Mouse (Mus musculus): Measurements from ENCODE around the gene Krtap11-1. TPM values are rescaled to one million over a fixed set of nuclear protein-coding genes. Genes with fewer than 3 reads are reported as not detected.

Gene Krtap11-1
- total RNA-seq (2015), result not detected in 2 replicates
- not detected in 2 replicates for total RNA-seq (2017)

GRCm38 (mm10) chr16:89571083-89571482 is at the start of gene Krtap11-1:
Gene Krtap11-1 (minus strand): TSS chr16:89571183.
- ATAC-seq (ENCODE audit: poor library complexity, severe bottlenecking), result no peak

- ATAC-seq (ENCODE audit: poor library complexity, severe bottlenecking), result no peak
Observed at GRCm38 (mm10) chr16:89618190-89618589, 47.2 kb upstream of the Krtap11-1 start.

GRCm38 (mm10) chr16:89617251-89617650 is 46.3 kb upstream of the Krtap11-1 start:
- ATAC-seq (ENCODE audit: poor library complexity, severe bottlenecking), result no peak

GRCm38 (mm10) chr16:89613726-89614125 is 42.7 kb upstream of the Krtap11-1 start:
- ATAC-seq (ENCODE audit: poor library complexity, severe bottlenecking), result no peak

GRCm38 (mm10) chr16:89608791-89609185 is 37.8 kb upstream of the Krtap11-1 start:
- no peak for ATAC-seq (ENCODE audit: poor library complexity, severe bottlenecking)

- ATAC-seq (ENCODE audit: poor library complexity, severe bottlenecking), result no peak
Observed at GRCm38 (mm10) chr16:89608161-89608790, 37.3 kb upstream of the Krtap11-1 start.

GRCm38 (mm10) chr16:89606951-89607350 is 36.0 kb upstream of the Krtap11-1 start:
- ATAC-seq (ENCODE audit: poor library complexity, severe bottlenecking), result no peak

- ATAC-seq (ENCODE audit: poor library complexity, severe bottlenecking), result no peak
Observed at GRCm38 (mm10) chr16:89587209-89587608, 16.2 kb upstream of the Krtap11-1 start.

GRCm38 (mm10) chr16:89585604-89586508 is 14.9 kb upstream of the Krtap11-1 start:
- ATAC-seq (ENCODE audit: poor library complexity, severe bottlenecking), result no peak

GRCm38 (mm10) chr16:89581658-89582057 is 10.7 kb upstream of the Krtap11-1 start:
- no peak for ATAC-seq (ENCODE audit: poor library complexity, severe bottlenecking)

GRCm38 (mm10) chr16:89570516-89570915 is 467 bp downstream of the Krtap11-1 start:
- no peak for ATAC-seq (ENCODE audit: poor library complexity, severe bottlenecking)

- ATAC-seq (ENCODE audit: poor library complexity, severe bottlenecking), result no peak
Observed at GRCm38 (mm10) chr16:89569136-89569535, 1.8 kb downstream of the Krtap11-1 start.

- no peak for ATAC-seq (ENCODE audit: poor library complexity, severe bottlenecking)
Observed at GRCm38 (mm10) chr16:89568141-89568540, 2.8 kb downstream of the Krtap11-1 start.

- no peak for ATAC-seq (ENCODE audit: poor library complexity, severe bottlenecking)
Observed at GRCm38 (mm10) chr16:89550298-89550697, 20.7 kb downstream of the Krtap11-1 start.

- ATAC-seq (ENCODE audit: poor library complexity, severe bottlenecking), result no peak
Observed at GRCm38 (mm10) chr16:89538031-89538484, 32.9 kb downstream of the Krtap11-1 start.

GRCm38 (mm10) chr16:89537349-89537748 is 33.6 kb downstream of the Krtap11-1 start:
- no peak for ATAC-seq (ENCODE audit: poor library complexity, severe bottlenecking)

GRCm38 (mm10) chr16:89530547-89530946 is 40.4 kb downstream of the Krtap11-1 start:
- ATAC-seq (ENCODE audit: poor library complexity, severe bottlenecking), result no peak

- no peak for ATAC-seq (ENCODE audit: poor library complexity, severe bottlenecking)
Observed at GRCm38 (mm10) chr16:89529846-89530245, 41.1 kb downstream of the Krtap11-1 start.

GRCm38 (mm10) chr16:89528380-89528779 is 42.6 kb downstream of the Krtap11-1 start:
- no peak for ATAC-seq (ENCODE audit: poor library complexity, severe bottlenecking)

- ATAC-seq (ENCODE audit: poor library complexity, severe bottlenecking), result no peak
Observed at GRCm38 (mm10) chr16:89520996-89521395, 50.0 kb downstream of the Krtap11-1 start.

- ATAC-seq (ENCODE audit: poor library complexity, severe bottlenecking), result no peak
Observed at GRCm38 (mm10) chr16:89520555-89520954, 50.4 kb downstream of the Krtap11-1 start.

Measured in megakaryocyte, adult 5-6 weeks (primary cell).